Mouse (Mus musculus): ENCODE measurements around the gene Clrn3. TPM values are rescaled to one million over a fixed set of nuclear protein-coding genes. Genes with fewer than 3 reads are reported as not detected.

Clrn3 gene
- total and polyA plus RNA-seq, 2 experiments from 2014 or later = not detected

- TF ChIP-seq CTCF (IDR thresholded peaks at IDR 0.05; ENCODE audit: low read depth) = peak; percentile 44
- ATAC-seq (peak; percentile 96), DNase-seq (ENCODE audit: low spot score) (peak; percentile 91)
- H3K9ac ChIP-seq (replicated peaks; ENCODE audit: low read length) = peak within 1 kb of the TSS; percentile 62
- no peaks in the 10 kb centered on the region for H3K27me3 ChIP-seq (ENCODE audit: insufficient read depth, low read length)
- H3K4me3 ChIP-seq (ENCODE audit: low read length) = peak within 1 kb of the TSS; percentile 62
- H3K36me3 ChIP-seq (ENCODE audit: insufficient read depth, low read length) = no peaks in the 10 kb centered on the region
- H3K4me2 ChIP-seq (ENCODE audit: low read depth, low read length) = peak within 1 kb of the TSS; percentile 87
- H3K27ac ChIP-seq = peak within 1 kb of the TSS; percentile 84
- WGBS = 3% methylated on average over 28 of the region's 28 CpGs
- H3K9me3 ChIP-seq (ENCODE audit: low read length) = no peaks in the 10 kb centered on the region
- H3K4me1 ChIP-seq (ENCODE audit: insufficient read depth, low read length) = peaks cover 3% of the 10 kb centered on the region; the same call in 1 of the 2 replicates
Measured at GRCm38 (mm10) chr7:135537341-135537901, 9.0 kb upstream of the Clrn3 start, which contains the start of gene Ptpre. Ptpre (plus strand) TSS chr7:135537481.

- Histone ChIP-seq H3K4me1 (ENCODE audit: insufficient read depth, low read length) (peaks cover 3% of the 10 kb centered on the region; the same call in 1 of the 2 replicates), H3K27me3 (ENCODE audit: insufficient read depth, low read length) (no peaks in the 10 kb centered on the region), H3K36me3 (ENCODE audit: insufficient read depth, low read length) (no peaks in the 10 kb centered on the region), H3K4me2 (ENCODE audit: low read depth, low read length) (no peak overlapping the region), H3K4me3 (ENCODE audit: low read length) (no peak overlapping the region), H3K27ac (no peak overlapping the region), H3K9ac (replicated peaks; ENCODE audit: low read length) (no peak overlapping the region), H3K9me3 (ENCODE audit: low read length) (no peaks in the 10 kb centered on the region)
- no peak for DNase-seq (ENCODE audit: low spot score)
- ATAC-seq = no peak
- TF ChIP-seq CTCF (IDR thresholded peaks at IDR 0.05; ENCODE audit: low read depth) = no peak
- WGBS = 93% methylated on average over 3 of the region's 3 CpGs
Measured at GRCm38 (mm10) chr7:135535908-135536307, 7.5 kb upstream of the Clrn3 start.

- WGBS = 32% methylated on average over 2 of the region's 2 CpGs
- no peak for TF ChIP-seq CTCF (IDR thresholded peaks at IDR 0.05; ENCODE audit: low read depth)
Measured at GRCm38 (mm10) chr7:135534548-135535189, 6.2 kb upstream of the Clrn3 start.

GRCm38 (mm10) chr7:135529068-135529467, 614 bp upstream of the Clrn3 start:
- TF ChIP-seq CTCF (IDR thresholded peaks at IDR 0.05; ENCODE audit: low read depth) = no peak
- no peak for ATAC-seq
- DNase-seq (ENCODE audit: low spot score) = no peak
- H3K27ac ChIP-seq = no peak overlapping the region
- no peaks in the 10 kb centered on the region for H3K9me3 ChIP-seq (ENCODE audit: low read length)
- H3K4me3 ChIP-seq (ENCODE audit: low read length) = no peak overlapping the region
- H3K4me1 ChIP-seq (ENCODE audit: insufficient read depth, low read length) = no peaks in the 10 kb centered on the region
- no peaks in the 10 kb centered on the region for H3K36me3 ChIP-seq (ENCODE audit: insufficient read depth, low read length)
- H3K4me2 ChIP-seq (ENCODE audit: low read depth, low read length) = no peak overlapping the region
- H3K27me3 ChIP-seq (ENCODE audit: insufficient read depth, low read length) = no peaks in the 10 kb centered on the region
- H3K9ac ChIP-seq (replicated peaks; ENCODE audit: low read length) = no peak overlapping the region
- 92% methylated on average over 2 of the region's 2 CpGs for WGBS

More at GRCm38 (mm10) chr7:135534548-135535189, 6.2 kb upstream of the Clrn3 start:
- Histone ChIP-seq H3K27ac (no peak overlapping the region), H3K9ac (replicated peaks; ENCODE audit: low read length) (no peak overlapping the region), H3K36me3 (ENCODE audit: insufficient read depth, low read length) (no peaks in the 10 kb centered on the region), H3K27me3 (ENCODE audit: insufficient read depth, low read length) (no peaks in the 10 kb centered on the region), H3K4me3 (ENCODE audit: low read length) (no peak overlapping the region), H3K4me2 (ENCODE audit: low read depth, low read length) (no peak overlapping the region), H3K4me1 (ENCODE audit: insufficient read depth, low read length) (peaks cover 3% of the 10 kb centered on the region; the same call in 1 of the 2 replicates), H3K9me3 (ENCODE audit: low read length) (no peaks in the 10 kb centered on the region)
- no peak for DNase-seq (ENCODE audit: low spot score)
- no peak for ATAC-seq

GRCm38 (mm10) chr7:135527169-135527568, 1.3 kb downstream of the Clrn3 start:
- Histone ChIP-seq H3K9me3 (ENCODE audit: low read length) (no peaks in the 10 kb centered on the region), H3K27me3 (ENCODE audit: insufficient read depth, low read length) (no peaks in the 10 kb centered on the region), H3K4me3 (ENCODE audit: low read length) (no peak overlapping the region), H3K9ac (replicated peaks; ENCODE audit: low read length) (no peak overlapping the region), H3K36me3 (ENCODE audit: insufficient read depth, low read length) (no peaks in the 10 kb centered on the region), H3K4me1 (ENCODE audit: insufficient read depth, low read length) (no peaks in the 10 kb centered on the region), H3K27ac (no peak overlapping the region), H3K4me2 (ENCODE audit: low read depth, low read length) (no peak overlapping the region)
- DNase-seq (ENCODE audit: low spot score) (no peak), ATAC-seq (no peak)
- 67% methylated on average over 3 of the region's 3 CpGs for WGBS
- no peak for TF ChIP-seq CTCF (IDR thresholded peaks at IDR 0.05; ENCODE audit: low read depth)

GRCm38 (mm10) chr7:135526574-135527152, 1.8 kb downstream of the Clrn3 start:
- WGBS = 87% methylated on average over 3 of the region's 3 CpGs
- H3K27ac ChIP-seq = no peak overlapping the region
- H3K4me3 ChIP-seq (ENCODE audit: low read length) = no peak overlapping the region
- DNase-seq (ENCODE audit: low spot score) (no peak), ATAC-seq (no peak)
- H3K36me3 ChIP-seq (ENCODE audit: insufficient read depth, low read length) = no peaks in the 10 kb centered on the region
- no peaks in the 10 kb centered on the region for H3K4me1 ChIP-seq (ENCODE audit: insufficient read depth, low read length)
- H3K9me3 ChIP-seq (ENCODE audit: low read length) = no peaks in the 10 kb centered on the region
- H3K27me3 ChIP-seq (ENCODE audit: insufficient read depth, low read length) = no peaks in the 10 kb centered on the region
- no peak overlapping the region for H3K4me2 ChIP-seq (ENCODE audit: low read depth, low read length)
- H3K9ac ChIP-seq (replicated peaks; ENCODE audit: low read length) = no peak overlapping the region
- TF ChIP-seq CTCF (IDR thresholded peaks at IDR 0.05; ENCODE audit: low read depth) = no peak

All from hindbrain, postnatal 0 days (tissue).